Mouse (Mus musculus): ENCODE data around the gene Dok1. TPM values are rescaled to one million over a fixed set of nuclear protein-coding genes. Genes with fewer than 3 reads are reported as not detected.
A peak's percentile ranks its signal among the peaks of the same experiment; 100 is the strongest.

The Dok1 gene
- polyA plus RNA-seq, 1 experiment from 2014 or later: 2.8 TPM

- 3% methylated on average over 8 of the region's 8 CpGs for WGBS
Observed at GRCm38 (mm10) chr6:83068221-83068620, 35.0 kb upstream of the Dok1 start.

GRCm38 (mm10) chr6:83066441-83066840 is 33.2 kb upstream of the Dok1 start:
- Histone ChIP-seq H3K4me2 (no peak overlapping the region), H3K36me3 (no peaks in the 10 kb centered on the region), H3K4me1 (replicated peaks) (peaks cover 27% of the 10 kb centered on the region), H3K27ac (no peak overlapping the region), H3K4me3 (no peak overlapping the region), H3K9me3 (no peaks in the 10 kb centered on the region), H3K9ac (no peak overlapping the region), H3K27me3 (peaks cover 99% of the 10 kb centered on the region)
- ATAC-seq (ENCODE audit: low FRiP score): no peak
- WGBS: 29% methylated on average over 6 of the region's 6 CpGs

More at GRCm38 (mm10) chr6:83068221-83068620, 35.0 kb upstream of the Dok1 start:
- H3K9me3 ChIP-seq: no peaks in the 10 kb centered on the region
- ATAC-seq (ENCODE audit: low FRiP score): no peak
- no peaks in the 10 kb centered on the region for H3K36me3 ChIP-seq
- no peak overlapping the region for H3K27ac ChIP-seq
- H3K4me2 ChIP-seq: no peak overlapping the region
- peak overlapping the region; percentile 23 for H3K4me3 ChIP-seq
- H3K4me1 ChIP-seq (replicated peaks): peaks cover 28% of the 10 kb centered on the region
- H3K9ac ChIP-seq: no peak overlapping the region
- peaks cover 99% of the 10 kb centered on the region for H3K27me3 ChIP-seq

DNA sequence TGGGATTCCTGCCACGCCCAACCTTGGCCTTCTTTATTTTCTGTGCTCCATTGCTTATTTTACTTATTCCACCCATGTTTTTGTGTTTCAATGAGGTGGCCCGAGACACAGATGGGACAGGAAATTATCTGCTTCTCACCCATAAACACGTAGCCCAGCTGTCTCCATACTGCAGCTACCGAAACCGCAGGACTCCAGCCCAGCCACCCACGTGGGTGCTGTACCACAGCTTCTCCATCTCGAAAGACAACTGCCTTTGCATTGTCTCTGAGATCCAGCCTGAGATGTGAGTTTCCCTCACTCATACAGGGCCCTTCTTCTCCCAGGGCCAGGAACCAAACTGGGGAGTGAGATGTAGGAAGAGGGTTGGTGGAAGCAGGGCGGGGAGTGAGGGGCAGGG is 32.7 kb upstream of the Dok1 start:
- no peak overlapping the region for H3K27ac ChIP-seq
- no peaks in the 10 kb centered on the region for H3K9me3 ChIP-seq
- 49% methylated on average over 8 of the region's 8 CpGs for WGBS
- H3K4me3 ChIP-seq: no peak overlapping the region
- no peak overlapping the region for H3K4me2 ChIP-seq
- ATAC-seq (ENCODE audit: low FRiP score): no peak
- H3K36me3 ChIP-seq: no peaks in the 10 kb centered on the region
- peaks cover 23% of the 10 kb centered on the region for H3K4me1 ChIP-seq (replicated peaks)
- no peak overlapping the region for H3K9ac ChIP-seq
- H3K27me3 ChIP-seq: peaks cover 99% of the 10 kb centered on the region

GRCm38 (mm10) chr6:83058725-83059124 is 25.5 kb upstream of the Dok1 start:
- Histone ChIP-seq H3K36me3 (peaks cover 24% of the 10 kb centered on the region), H3K9me3 (no peaks in the 10 kb centered on the region), H3K4me1 (replicated peaks) (peaks cover 16% of the 10 kb centered on the region), H3K27me3 (peaks cover 44% of the 10 kb centered on the region), H3K4me2 (no peak overlapping the region), H3K4me3 (no peak overlapping the region), H3K9ac (0 out of 2 replicates have a peak overlapping the region, but pooled peaks have one; percentile 13), H3K27ac (no peak overlapping the region)
- 87% methylated on average over 2 of the region's 2 CpGs for WGBS
- ATAC-seq (ENCODE audit: low FRiP score): no peak

GRCm38 (mm10) chr6:83057790-83058189 is 24.5 kb upstream of the Dok1 start, which contains the start of gene Dqx1:
Dqx1 (plus strand) TSS chr6:83057844.
- Histone ChIP-seq H3K4me3 (no peak within 1 kb of the TSS), H3K27ac (no peak within 1 kb of the TSS), H3K4me1 (replicated peaks) (peaks cover 26% of the 10 kb centered on the region), H3K4me2 (no peak within 1 kb of the TSS), H3K9me3 (no peaks in the 10 kb centered on the region), H3K9ac (0 out of 2 replicates have a peak within 1 kb of the TSS, but pooled peaks have one; percentile 13), H3K27me3 (peaks cover 35% of the 10 kb centered on the region), H3K36me3 (peaks cover 24% of the 10 kb centered on the region)
- no peak for ATAC-seq (ENCODE audit: low FRiP score)
- WGBS: 57% methylated on average over 3 of the region's 3 CpGs

- peaks cover 7% of the 10 kb centered on the region; the same call in 1 of the 2 replicates for H3K27me3 ChIP-seq
- H3K27ac ChIP-seq: peak within 1 kb of the TSS; percentile 92
- no peaks in the 10 kb centered on the region for H3K9me3 ChIP-seq
- H3K9ac ChIP-seq: peak within 1 kb of the TSS; percentile 95
- H3K36me3 ChIP-seq: peaks cover 39% of the 10 kb centered on the region
- ATAC-seq (ENCODE audit: low FRiP score): peak; percentile 52; the same call in 1 of the 2 replicates
- peak within 1 kb of the TSS; percentile 98 for H3K4me3 ChIP-seq
- H3K4me2 ChIP-seq: peak within 1 kb of the TSS; percentile 91
- H3K4me1 ChIP-seq (replicated peaks): peaks cover 31% of the 10 kb centered on the region
- under 1% methylated on average over 50 of the region's 50 CpGs for WGBS
Observed at GRCm38 (mm10) chr6:83054871-83055431, 21.7 kb upstream of the Dok1 start, which contains the start of gene Htra2. Htra2 (minus strand) TSS chr6:83055273.

GRCm38 (mm10) chr6:83054074-83054851 is 21.0 kb upstream of the Dok1 start, which contains the start of gene Aup1:
Aup1 (plus strand) TSS chr6:83054521.
- Histone ChIP-seq H3K9me3 (no peaks in the 10 kb centered on the region), H3K4me1 (replicated peaks) (peaks cover 31% of the 10 kb centered on the region), H3K27ac (peak within 1 kb of the TSS; percentile 92), H3K36me3 (peaks cover 39% of the 10 kb centered on the region), H3K4me2 (peak within 1 kb of the TSS; percentile 91), H3K9ac (peak within 1 kb of the TSS; percentile 95), H3K27me3 (peaks cover under 1% of the 10 kb centered on the region; the same call in 1 of the 2 replicates), H3K4me3 (peak within 1 kb of the TSS; percentile 98)
- WGBS: under 1% methylated on average over 64 of the region's 64 CpGs
- peak; percentile 97 for ATAC-seq (ENCODE audit: low FRiP score)

GRCm38 (mm10) chr6:83053136-83053960 is 20.1 kb upstream of the Dok1 start:
- ATAC-seq (ENCODE audit: low FRiP score): peak; percentile 2; the same call in 1 of the 2 replicates
- peak overlapping the region; percentile 92 for H3K27ac ChIP-seq

GRCm38 (mm10) chr6:83049367-83049766 is 16.1 kb upstream of the Dok1 start:
- no peak overlapping the region for H3K9ac ChIP-seq
- WGBS: 73% methylated on average over 10 of the region's 10 CpGs
- peaks cover 15% of the 10 kb centered on the region for H3K4me1 ChIP-seq (replicated peaks)
- H3K36me3 ChIP-seq: peaks cover 15% of the 10 kb centered on the region
- H3K4me2 ChIP-seq: no peak overlapping the region
- H3K9me3 ChIP-seq: no peaks in the 10 kb centered on the region
- no peak overlapping the region for H3K27ac ChIP-seq
- H3K4me3 ChIP-seq: no peak overlapping the region
- ATAC-seq (ENCODE audit: low FRiP score): no peak
- no peaks in the 10 kb centered on the region for H3K27me3 ChIP-seq

More at GRCm38 (mm10) chr6:83053136-83053960, 20.1 kb upstream of the Dok1 start:
- WGBS: 3% methylated on average over 26 of the region's 26 CpGs
- peak overlapping the region; percentile 95 for H3K9ac ChIP-seq
- H3K36me3 ChIP-seq: peaks cover 38% of the 10 kb centered on the region
- H3K27me3 ChIP-seq: no peaks in the 10 kb centered on the region
- peak overlapping the region; percentile 98 for H3K4me3 ChIP-seq
- H3K9me3 ChIP-seq: no peaks in the 10 kb centered on the region
- H3K4me1 ChIP-seq (replicated peaks): peaks cover 31% of the 10 kb centered on the region
- H3K4me2 ChIP-seq: peak overlapping the region; percentile 91

DNA sequence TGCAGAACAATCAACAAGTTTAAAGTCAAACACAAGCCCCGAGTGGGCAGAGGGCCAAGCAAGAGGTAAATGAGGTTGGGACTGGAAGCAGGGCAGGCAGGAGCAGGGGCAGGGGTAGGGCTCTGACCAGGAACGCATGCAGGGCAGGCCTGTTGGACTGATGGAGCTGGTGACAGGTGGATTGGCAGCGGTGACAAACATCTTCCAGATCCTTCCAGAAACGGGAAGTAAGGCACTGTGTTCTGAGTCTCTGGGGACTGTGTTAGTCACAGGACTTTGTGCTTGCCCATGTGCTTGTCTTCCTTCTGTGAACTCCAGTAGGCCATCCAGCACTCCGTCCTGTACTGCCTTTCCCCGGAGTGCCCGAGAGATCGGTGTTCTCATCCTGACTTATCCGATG is 11.5 kb upstream of the Dok1 start:
- H3K4me2 ChIP-seq: no peak overlapping the region
- H3K9ac ChIP-seq: no peak overlapping the region
- no peak overlapping the region for H3K27ac ChIP-seq
- WGBS: 80% methylated on average over 9 of the region's 9 CpGs
- no peaks in the 10 kb centered on the region for H3K4me1 ChIP-seq (replicated peaks)
- no peak overlapping the region for H3K4me3 ChIP-seq
- no peaks in the 10 kb centered on the region for H3K27me3 ChIP-seq
- ATAC-seq (ENCODE audit: low FRiP score): no peak
- H3K9me3 ChIP-seq: no peaks in the 10 kb centered on the region
- H3K36me3 ChIP-seq: no peaks in the 10 kb centered on the region

- H3K36me3 ChIP-seq: no peaks in the 10 kb centered on the region
- H3K4me1 ChIP-seq (replicated peaks): no peaks in the 10 kb centered on the region
- H3K4me3 ChIP-seq: no peak overlapping the region
- H3K4me2 ChIP-seq: no peak overlapping the region
- no peaks in the 10 kb centered on the region for H3K27me3 ChIP-seq
- no peaks in the 10 kb centered on the region for H3K9me3 ChIP-seq
- H3K9ac ChIP-seq: no peak overlapping the region
- 92% methylated on average over 5 of the region's 5 CpGs for WGBS
- ATAC-seq (ENCODE audit: low FRiP score): no peak
- no peak overlapping the region for H3K27ac ChIP-seq
Observed at GRCm38 (mm10) chr6:83043993-83044392, 10.7 kb upstream of the Dok1 start.

DNA sequence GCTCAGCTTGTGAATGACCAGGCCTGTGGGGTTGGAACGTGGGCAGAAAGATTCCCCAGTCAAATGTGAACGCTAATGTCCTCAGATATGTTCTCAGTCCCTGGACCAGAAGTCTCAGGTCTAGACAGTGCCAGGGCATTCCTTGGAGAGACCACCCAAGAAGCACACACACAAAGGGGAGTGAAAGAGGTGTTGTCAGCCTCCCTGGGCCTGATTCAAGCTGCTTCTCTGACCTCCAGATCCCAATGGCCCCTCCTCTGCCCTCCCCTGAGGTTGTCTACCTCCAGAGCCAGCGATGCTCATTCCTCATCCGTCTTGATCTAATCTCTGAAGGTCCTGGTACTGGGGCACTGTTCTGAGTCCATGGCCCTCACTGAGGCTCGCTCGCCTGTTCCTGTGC is 10.3 kb upstream of the Dok1 start:
- Histone ChIP-seq H3K9ac (no peak overlapping the region), H3K27me3 (no peaks in the 10 kb centered on the region), H3K9me3 (no peaks in the 10 kb centered on the region), H3K36me3 (no peaks in the 10 kb centered on the region), H3K27ac (no peak overlapping the region), H3K4me1 (replicated peaks) (peaks cover 4% of the 10 kb centered on the region), H3K4me3 (no peak overlapping the region), H3K4me2 (no peak overlapping the region)
- WGBS: 65% methylated on average over 6 of the region's 6 CpGs
- ATAC-seq (ENCODE audit: low FRiP score): no peak

All from hindbrain, embryonic 13.5 days (tissue).